Comparison of ENCODE assay signal across 23 mouse cellular contexts in the genomic region with DNA sequence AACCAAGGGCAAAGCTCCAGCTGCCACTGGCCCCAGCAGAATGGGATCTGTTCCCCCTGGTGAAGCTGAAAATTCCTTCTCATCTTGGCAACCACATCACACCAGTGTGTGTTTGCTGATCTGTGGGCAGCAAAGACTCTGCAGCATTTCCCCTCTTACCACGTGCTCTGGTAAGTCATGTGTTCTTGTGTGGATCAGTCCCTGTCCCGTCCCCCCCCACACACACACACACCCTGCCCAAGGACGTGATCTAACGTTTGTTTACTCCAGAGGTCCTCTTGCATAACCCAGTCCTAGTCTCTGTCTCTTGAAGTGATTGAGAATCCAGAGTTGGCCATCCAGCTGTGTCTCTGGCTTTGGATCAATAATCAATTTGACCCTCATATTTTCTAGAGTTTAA. TPM values are rescaled to one million over a fixed set of nuclear protein-coding genes. Genes with fewer than 3 reads are reported as not detected.
DNase-seq lines count a peak whose midpoint lies in the region; ATAC-seq and TF ChIP-seq lines count a peak whose summit lies in the region.
"Had no signal": no experiment of that assay in that cellular context is flagged by ENCODE, and none has a peak within 500 bp of the region (broad histone marks: within the 10 kb centered on the region; RNA-seq: fewer than 3 reads in every experiment).

Gene E030025P04Rik (minus strand): TSS at position 134 of the 400 bp plus-strand sequence.

- WGBS in liver, embryonic 16.5 days (ENCODE audit: insufficient replicate concordance), result 28% methylated on average over 4 of the region's 4 CpGs
- 21% methylated on average over 4 of the region's 4 CpGs for WGBS in lung, embryonic 14.5 days
- 70% methylated on average over 4 of the region's 4 CpGs for WGBS in midbrain, postnatal 0 days

- no peak within 1 kb of the TSS for H3K4me2 ChIP-seq in liver, embryonic 16.5 days (ENCODE audit: low read depth, low read length)
- H3K4me2 ChIP-seq in lung, embryonic 14.5 days, result no peak within 1 kb of the TSS
- H3K4me2 ChIP-seq in midbrain, postnatal 0 days (ENCODE audit: low read depth, low read length, poor library complexity, severe bottlenecking), result no peak within 1 kb of the TSS
- H3K4me2 ChIP-seq: hindbrain, embryonic 12.5 days; kidney, embryonic 15.5 days; liver, embryonic 15.5 days; midbrain, embryonic 12.5 days had no signal

- peak within 1 kb of the TSS; percentile 21 for H3K27ac ChIP-seq in gastrocnemius, adult 2 months
- H3K27ac ChIP-seq in liver, embryonic 16.5 days (ENCODE audit: low read length), result no peak within 1 kb of the TSS
- H3K27ac ChIP-seq in lung, embryonic 14.5 days (ENCODE audit: low read depth), result no peak within 1 kb of the TSS
- no peak within 1 kb of the TSS for H3K27ac ChIP-seq in midbrain, postnatal 0 days (ENCODE audit: low read depth, low read length)
- H3K27ac ChIP-seq: hindbrain, embryonic 12.5 days; kidney, embryonic 15.5 days; liver, embryonic 15.5 days; midbrain, embryonic 12.5 days had no signal

- H3K9ac ChIP-seq in liver, embryonic 16.5 days (ENCODE audit: low read depth, low read length), result no peak within 1 kb of the TSS
- H3K9ac ChIP-seq in lung, embryonic 14.5 days, result no peak within 1 kb of the TSS
- no peak within 1 kb of the TSS for H3K9ac ChIP-seq in midbrain, postnatal 0 days (replicated peaks; ENCODE audit: low read length, poor library complexity, severe bottlenecking)
- H3K9ac ChIP-seq: hindbrain, embryonic 12.5 days; kidney, embryonic 15.5 days; liver, embryonic 15.5 days; midbrain, embryonic 12.5 days had no signal

- intact Hi-C loops in gastrocnemius, adult 2 months (cut with DNase I), result no loop called here

- ATAC-seq in liver, embryonic 16.5 days (ENCODE audit: low read depth), result peak; percentile 27; the same call in 1 of the 2 replicates
- ATAC-seq in lung, embryonic 14.5 days (ENCODE audit: insufficient read depth), result peak; percentile 79
- ATAC-seq in midbrain, postnatal 0 days (ENCODE audit: low FRiP score), result no peak
- ATAC-seq: forebrain, embryonic 14.5 days had no signal

- no peaks in the 10 kb centered on the region for H3K9me3 ChIP-seq in liver, embryonic 16.5 days (replicated peaks; ENCODE audit: control insufficient read depth, low read length)
- no peaks in the 10 kb centered on the region for H3K9me3 ChIP-seq in lung, embryonic 14.5 days (ENCODE audit: low read depth, low read length)
- H3K9me3 ChIP-seq in midbrain, postnatal 0 days (ENCODE audit: low read length), result no peaks in the 10 kb centered on the region
- H3K9me3 ChIP-seq: hindbrain, embryonic 12.5 days; kidney, embryonic 15.5 days; liver, embryonic 15.5 days; midbrain, embryonic 12.5 days had no signal

- DNase-seq in gastrocnemius, adult 2 months, result peak; percentile 36
- no peak for DNase-seq in gastrocnemius, postnatal 4 days (ENCODE audit: low spot score in 2 of 2)
- no peak for DNase-seq in liver
- DNase-seq in lung, embryonic 14.5 days, result peak; percentile 68
- peak; percentile 57 for DNase-seq in skeletal muscle tissue, adult 2 months (ENCODE audit: low read depth, low spot score)
- DNase-seq in midbrain, postnatal 0 days (ENCODE audit: low spot score), result no peak
- no peak for DNase-seq in cerebellum, postnatal 14 days
- DNase-seq: layer of hippocampus, adult 9-11 months had no signal

- no peaks in the 10 kb centered on the region for H3K27me3 ChIP-seq in liver, embryonic 16.5 days (ENCODE audit: control insufficient read depth, insufficient read depth, low read depth, low read length)
- no peaks in the 10 kb centered on the region for H3K27me3 ChIP-seq in lung, embryonic 14.5 days (ENCODE audit: insufficient read depth, low read length)
- no peaks in the 10 kb centered on the region for H3K27me3 ChIP-seq in midbrain, postnatal 0 days (ENCODE audit: insufficient read depth, low read length)
- H3K27me3 ChIP-seq: hindbrain, embryonic 12.5 days; kidney, embryonic 15.5 days; liver, embryonic 15.5 days; midbrain, embryonic 12.5 days had no signal

- no peak within 1 kb of the TSS for H3K4me3 ChIP-seq in gastrocnemius, adult 2 months
- H3K4me3 ChIP-seq in liver, embryonic 16.5 days (ENCODE audit: low read depth, low read length), result no peak within 1 kb of the TSS
- no peak within 1 kb of the TSS for H3K4me3 ChIP-seq in lung, embryonic 14.5 days (ENCODE audit: low read depth, low read length)
- H3K4me3 ChIP-seq in midbrain, postnatal 0 days (ENCODE audit: low read depth, low read length), result no peak within 1 kb of the TSS
- H3K4me3 ChIP-seq: hindbrain, embryonic 12.5 days; kidney, embryonic 15.5 days; liver, embryonic 15.5 days; midbrain, embryonic 12.5 days had no signal

- no peak for TF ChIP-seq CTCF in gastrocnemius, adult 2 months (IDR thresholded peaks at IDR 0.05)
- TF ChIP-seq CTCF in lung, embryonic 14.5 days (IDR thresholded peaks at IDR 0.05; ENCODE audit: low read depth), result no peak
- TF ChIP-seq CTCF in midbrain, postnatal 0 days (IDR thresholded peaks at IDR 0.05), result no peak

- no peaks in the 10 kb centered on the region for H3K4me1 ChIP-seq in liver, embryonic 16.5 days (ENCODE audit: control insufficient read depth, low read depth, low read length)
- H3K4me1 ChIP-seq in lung, embryonic 14.5 days (ENCODE audit: insufficient read depth), result peaks cover 9% of the 10 kb centered on the region; the same call in 1 of the 2 replicates
- H3K4me1 ChIP-seq in midbrain, postnatal 0 days (ENCODE audit: insufficient read depth, low read length), result no peaks in the 10 kb centered on the region
- H3K4me1 ChIP-seq: kidney, embryonic 15.5 days; liver, embryonic 15.5 days; midbrain, embryonic 12.5 days had no signal

- no peaks in the 10 kb centered on the region for H3K36me3 ChIP-seq in liver, embryonic 16.5 days (ENCODE audit: control insufficient read depth, insufficient read depth)
- H3K36me3 ChIP-seq in lung, embryonic 14.5 days (ENCODE audit: insufficient read depth), result no peaks in the 10 kb centered on the region
- H3K36me3 ChIP-seq in midbrain, postnatal 0 days (ENCODE audit: insufficient read depth, low read length), result no peaks in the 10 kb centered on the region
- H3K36me3 ChIP-seq: hindbrain, embryonic 12.5 days; kidney, embryonic 15.5 days; liver, embryonic 15.5 days; midbrain, embryonic 12.5 days had no signal

RNA-seq across cellular contexts. Expression of gene E030025P04Rik, which starts in this region (rescaled TPM):
- not detected for total RNA-seq in gastrocnemius, adult 2 months (2021)
- total RNA-seq in gastrocnemius, postnatal 4 days (2021), result not detected
- polyA plus RNA-seq in liver, embryonic 16.5 days (2015; fragmentation: Nextera tagmentation; extraction: Ambion mirVana), result not detected in 2 replicates
- not detected in 2 replicates for polyA plus RNA-seq in lung, embryonic 14.5 days (2014; fragmentation: Nextera tagmentation; extraction: Ambion mirVana)
- not detected in 2 replicates for total RNA-seq in midbrain, postnatal 0 days (2014; rRNA removed)
- polyA plus RNA-seq in midbrain, postnatal 0 days (2015; fragmentation: Nextera tagmentation; extraction: Ambion mirVana), result 0.26 TPM in 1 of 2 replicates, not detected in the other
- total RNA-seq: adrenal gland, postnatal 36 days; common myeloid progenitor, adult 5-6 weeks; ES-E14; gastrocnemius, adult 8-10 months; left cerebral cortex, postnatal 14 days had no signal
- polyA plus RNA-seq: C2C12; forebrain, embryonic 14.5 days; heart, embryonic 16.5 days; hindbrain, embryonic 12.5 days; kidney, embryonic 15.5 days; liver, embryonic 15.5 days; midbrain, embryonic 12.5 days; neural tube, embryonic 11.5 days; spleen, adult 2 months had no signal

Comparison
In these comparisons a context has a peak if more than half of its experiments do, and no peak if none do; other contexts are left out.
1. Peak in DNase-seq and H3K27ac ChIP-seq in gastrocnemius, adult 2 months; RNA of the gene not detected or under 1 TPM.
2. Peak in ATAC-seq in liver, embryonic 16.5 days; RNA of the gene not detected or under 1 TPM.
3. Peak in DNase-seq and ATAC-seq in lung, embryonic 14.5 days; RNA of the gene not detected or under 1 TPM.